Mouse (Mus musculus): ENCODE measurements around the gene 1700061G19Rik. TPM values are rescaled to one million over a fixed set of nuclear protein-coding genes. Genes with fewer than 3 reads are reported as not detected.
A peak's percentile ranks its signal among the peaks of the same experiment; 100 is the strongest.

Gene 1700061G19Rik
- 0.43 and 0.53 TPM in 2 replicates for polyA plus RNA-seq (2015; fragmentation: Nextera tagmentation; extraction: Ambion mirVana)

DNA sequence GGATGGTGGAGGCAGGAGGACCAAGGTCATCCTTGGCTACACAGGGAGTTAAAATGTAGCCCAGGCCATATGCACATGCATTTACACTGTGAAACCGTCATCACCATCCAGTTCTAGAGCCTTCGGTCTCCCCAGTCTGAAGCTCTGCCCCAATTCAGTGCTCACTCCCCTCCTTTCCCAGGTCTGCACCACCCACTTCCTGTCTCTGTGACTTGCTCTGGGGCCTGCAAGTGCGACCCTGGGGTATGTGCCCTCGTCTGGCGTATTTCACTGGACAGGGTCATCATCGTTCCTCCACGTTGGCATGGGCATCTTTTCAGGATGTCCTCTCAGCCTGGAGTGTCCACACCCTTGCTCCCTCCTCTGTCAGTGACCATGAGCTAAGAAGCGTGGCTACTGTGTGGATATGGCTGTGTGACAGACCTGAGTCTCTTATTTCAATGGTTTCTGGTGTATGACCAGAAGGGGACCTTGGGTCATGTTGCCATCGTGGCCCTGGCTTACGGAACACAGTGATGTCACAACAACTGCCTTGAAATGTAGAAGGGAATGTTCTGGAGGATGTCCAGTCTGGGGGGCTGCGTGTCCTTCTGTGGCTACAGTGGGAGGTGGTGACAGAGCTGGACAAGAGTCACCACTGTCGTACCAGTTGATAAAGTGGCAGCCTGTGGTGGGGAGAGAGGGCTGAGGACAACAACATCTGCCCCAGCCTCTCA lies at the start of gene 1700061G19Rik:
1700061G19Rik (plus strand) TSS at position 542 of the 716 bp plus-strand sequence.
- Histone ChIP-seq H3K4me2 (ENCODE audit: low read depth, low read length) (no peak within 1 kb of the TSS), H3K9ac (ENCODE audit: low read length) (no peak within 1 kb of the TSS), H3K4me1 (replicated peaks; ENCODE audit: control insufficient read depth, insufficient read depth, low read length) (no peaks in the 10 kb centered on the region), H3K9me3 (ENCODE audit: control insufficient read depth, low read length) (no peaks in the 10 kb centered on the region), H3K27ac (ENCODE audit: low read length) (no peak within 1 kb of the TSS), H3K4me3 (ENCODE audit: low read length) (no peak within 1 kb of the TSS), H3K27me3 (ENCODE audit: control insufficient read depth, insufficient read depth, low read depth, low read length) (no peaks in the 10 kb centered on the region), H3K36me3 (ENCODE audit: control insufficient read depth, insufficient read depth, low read length) (no peaks in the 10 kb centered on the region)
- WGBS = 71% methylated on average over 12 of the region's 12 CpGs
- no peak for ATAC-seq (ENCODE audit: low read depth)

DNA sequence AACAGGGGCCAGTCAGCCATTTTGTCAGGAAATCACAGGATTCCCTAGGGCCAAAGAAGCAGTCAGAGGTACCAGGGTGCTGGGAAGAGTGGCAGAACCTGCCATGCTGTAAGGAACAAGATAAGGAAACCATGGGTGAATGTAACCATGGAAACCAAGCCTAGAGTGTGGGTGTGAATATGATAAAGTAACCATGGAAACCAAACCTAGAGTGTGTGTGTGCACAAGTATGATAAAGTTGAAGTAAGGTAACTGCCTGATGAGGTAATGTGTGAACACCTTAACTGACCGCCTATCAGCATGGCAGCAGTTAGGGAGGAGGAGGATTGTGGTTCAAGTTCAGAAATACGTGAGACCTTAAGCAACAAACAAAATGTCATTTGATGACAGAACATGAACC lies 48.6 kb upstream of the 1700061G19Rik start:
- ATAC-seq (ENCODE audit: low read depth) = no peak

DNA sequence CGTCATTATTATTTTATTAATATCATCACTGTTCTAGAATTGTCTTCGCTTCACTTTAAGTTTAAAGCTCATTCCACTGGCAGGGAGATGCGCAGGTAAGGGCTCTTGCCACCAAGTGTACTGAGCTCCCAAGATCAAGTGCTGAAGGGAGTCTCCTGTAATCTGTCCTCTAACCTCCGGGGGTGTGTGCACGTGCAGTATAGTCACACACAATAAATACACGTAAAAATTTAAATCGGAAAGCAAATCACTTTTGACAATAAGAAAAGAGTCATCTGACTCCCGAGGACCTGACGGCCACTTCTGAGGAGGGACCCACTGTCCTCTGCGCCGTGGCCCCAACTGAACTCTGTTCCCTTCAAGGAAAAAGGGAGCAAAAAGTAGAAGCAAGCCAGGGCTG lies 46.1 kb upstream of the 1700061G19Rik start:
- Histone ChIP-seq H3K4me1 (replicated peaks; ENCODE audit: control insufficient read depth, insufficient read depth, low read length) (peaks cover 8% of the 10 kb centered on the region; the same call in 1 of the 2 replicates), H3K27me3 (ENCODE audit: control insufficient read depth, insufficient read depth, low read depth, low read length) (peaks cover 3% of the 10 kb centered on the region; the same call in 1 of the 2 replicates), H3K27ac (ENCODE audit: low read length) (no peak overlapping the region), H3K4me3 (ENCODE audit: low read length) (peak overlapping the region; percentile 59), H3K36me3 (ENCODE audit: control insufficient read depth, insufficient read depth, low read length) (no peaks in the 10 kb centered on the region), H3K9me3 (ENCODE audit: control insufficient read depth, low read length) (no peaks in the 10 kb centered on the region), H3K4me2 (ENCODE audit: low read depth, low read length) (0 out of 2 replicates have a peak overlapping the region, but pooled peaks have one; percentile 85), H3K9ac (ENCODE audit: low read length) (peak overlapping the region; percentile 57; the same call in 1 of the 2 replicates)
- WGBS = 31% methylated on average over 11 of the region's 11 CpGs
- ATAC-seq (ENCODE audit: low read depth) = no peak

More for the DNA sequence above, 48.6 kb upstream of the 1700061G19Rik start:
- Histone ChIP-seq H3K4me3 (ENCODE audit: low read length) (no peak overlapping the region), H3K9ac (ENCODE audit: low read length) (no peak overlapping the region), H3K27me3 (ENCODE audit: control insufficient read depth, insufficient read depth, low read depth, low read length) (peaks cover 3% of the 10 kb centered on the region; the same call in 1 of the 2 replicates), H3K4me2 (ENCODE audit: low read depth, low read length) (no peak overlapping the region), H3K9me3 (ENCODE audit: control insufficient read depth, low read length) (no peaks in the 10 kb centered on the region), H3K27ac (ENCODE audit: low read length) (no peak overlapping the region), H3K4me1 (replicated peaks; ENCODE audit: control insufficient read depth, insufficient read depth, low read length) (peaks cover 8% of the 10 kb centered on the region; the same call in 1 of the 2 replicates), H3K36me3 (ENCODE audit: control insufficient read depth, insufficient read depth, low read length) (no peaks in the 10 kb centered on the region)
- 53% methylated on average over 2 of the region's 2 CpGs for WGBS

DNA sequence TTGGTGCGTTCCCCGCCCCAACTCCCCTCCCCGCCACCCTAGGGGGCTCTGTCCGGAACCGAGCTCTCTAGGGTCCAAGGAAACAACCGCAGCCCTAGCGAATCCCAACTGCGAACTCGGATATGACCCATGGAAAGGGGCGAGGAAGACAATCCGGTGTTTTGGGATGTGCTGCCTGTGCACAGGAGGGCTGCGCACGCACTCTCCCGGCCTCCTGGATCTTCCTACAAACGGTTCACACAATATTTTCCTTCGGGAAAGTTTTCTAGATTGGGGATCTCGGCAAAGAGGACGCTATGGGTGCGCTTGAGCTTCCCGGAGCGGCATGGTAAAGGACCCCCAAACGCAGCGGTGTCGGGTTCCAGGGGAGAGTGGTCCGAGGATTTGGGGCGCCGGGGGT lies 45.5 kb upstream of the 1700061G19Rik start:
- H3K9ac ChIP-seq (ENCODE audit: low read length) = peak overlapping the region; percentile 57
- H3K36me3 ChIP-seq (ENCODE audit: control insufficient read depth, insufficient read depth, low read length) = no peaks in the 10 kb centered on the region
- ATAC-seq (ENCODE audit: low read depth) = no peak
- no peaks in the 10 kb centered on the region for H3K9me3 ChIP-seq (ENCODE audit: control insufficient read depth, low read length)
- no peak overlapping the region for H3K27ac ChIP-seq (ENCODE audit: low read length)
- peaks cover 8% of the 10 kb centered on the region; the same call in 1 of the 2 replicates for H3K4me1 ChIP-seq (replicated peaks; ENCODE audit: control insufficient read depth, insufficient read depth, low read length)
- H3K4me3 ChIP-seq (ENCODE audit: low read length) = peak overlapping the region; percentile 59
- peak overlapping the region; percentile 85 for H3K4me2 ChIP-seq (ENCODE audit: low read depth, low read length)
- 2% methylated on average over 27 of the region's 27 CpGs for WGBS
- H3K27me3 ChIP-seq (ENCODE audit: control insufficient read depth, insufficient read depth, low read depth, low read length) = peaks cover 3% of the 10 kb centered on the region; the same call in 1 of the 2 replicates

DNA sequence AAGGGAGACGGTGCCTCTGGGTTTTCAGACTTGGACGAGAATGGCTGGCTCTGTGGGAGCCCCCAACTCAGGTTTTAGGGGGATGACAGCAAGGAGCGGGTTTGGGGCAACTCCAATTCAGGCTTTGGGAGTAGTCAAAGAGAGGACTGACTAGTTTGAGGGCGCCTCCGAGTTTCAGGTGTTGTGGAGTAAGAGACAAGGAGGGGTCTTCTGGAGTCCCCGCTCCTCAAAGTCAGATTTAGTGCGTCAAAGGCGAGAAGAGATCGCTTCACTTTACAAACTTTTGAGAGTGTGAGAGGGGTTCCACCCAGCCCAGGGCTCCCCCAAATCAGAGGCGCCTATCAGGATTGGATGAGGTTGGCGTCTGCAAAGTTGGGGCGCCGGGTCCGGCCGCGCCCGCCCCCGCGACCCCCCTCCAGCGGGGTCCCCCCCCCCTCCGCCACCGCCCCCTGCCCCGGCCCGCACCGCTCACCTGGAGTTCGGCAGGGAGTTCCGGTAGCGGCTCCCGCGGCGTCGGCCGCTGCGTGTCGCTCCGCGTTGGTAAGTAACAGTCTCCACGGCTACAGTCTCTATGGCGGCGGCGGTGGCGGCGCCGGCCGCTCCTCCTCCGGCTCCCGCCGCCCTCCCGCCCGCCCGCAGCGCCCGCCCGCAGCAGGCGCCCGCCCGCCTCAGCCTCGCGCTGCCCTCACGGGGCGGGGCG lies 44.7 kb upstream of the 1700061G19Rik start, which contains the start of gene Rfx2:
Rfx2 (minus strand) TSS at position 603 of the 700 bp plus-strand sequence.
- H3K27me3 ChIP-seq (ENCODE audit: control insufficient read depth, insufficient read depth, low read depth, low read length) = peaks cover 3% of the 10 kb centered on the region; the same call in 1 of the 2 replicates
- no peaks in the 10 kb centered on the region for H3K36me3 ChIP-seq (ENCODE audit: control insufficient read depth, insufficient read depth, low read length)
- WGBS = under 1% methylated on average over 33 of the region's 62 CpGs
- peak within 1 kb of the TSS; percentile 59 for H3K4me3 ChIP-seq (ENCODE audit: low read length)
- H3K4me2 ChIP-seq (ENCODE audit: low read depth, low read length) = peak within 1 kb of the TSS; percentile 85
- no peaks in the 10 kb centered on the region for H3K9me3 ChIP-seq (ENCODE audit: control insufficient read depth, low read length)
- H3K27ac ChIP-seq (ENCODE audit: low read length) = no peak within 1 kb of the TSS
- no peak for ATAC-seq (ENCODE audit: low read depth)
- H3K4me1 ChIP-seq (replicated peaks; ENCODE audit: control insufficient read depth, insufficient read depth, low read length) = peaks cover 8% of the 10 kb centered on the region; the same call in 1 of the 2 replicates
- peak within 1 kb of the TSS; percentile 64 for H3K9ac ChIP-seq (ENCODE audit: low read length)

DNA sequence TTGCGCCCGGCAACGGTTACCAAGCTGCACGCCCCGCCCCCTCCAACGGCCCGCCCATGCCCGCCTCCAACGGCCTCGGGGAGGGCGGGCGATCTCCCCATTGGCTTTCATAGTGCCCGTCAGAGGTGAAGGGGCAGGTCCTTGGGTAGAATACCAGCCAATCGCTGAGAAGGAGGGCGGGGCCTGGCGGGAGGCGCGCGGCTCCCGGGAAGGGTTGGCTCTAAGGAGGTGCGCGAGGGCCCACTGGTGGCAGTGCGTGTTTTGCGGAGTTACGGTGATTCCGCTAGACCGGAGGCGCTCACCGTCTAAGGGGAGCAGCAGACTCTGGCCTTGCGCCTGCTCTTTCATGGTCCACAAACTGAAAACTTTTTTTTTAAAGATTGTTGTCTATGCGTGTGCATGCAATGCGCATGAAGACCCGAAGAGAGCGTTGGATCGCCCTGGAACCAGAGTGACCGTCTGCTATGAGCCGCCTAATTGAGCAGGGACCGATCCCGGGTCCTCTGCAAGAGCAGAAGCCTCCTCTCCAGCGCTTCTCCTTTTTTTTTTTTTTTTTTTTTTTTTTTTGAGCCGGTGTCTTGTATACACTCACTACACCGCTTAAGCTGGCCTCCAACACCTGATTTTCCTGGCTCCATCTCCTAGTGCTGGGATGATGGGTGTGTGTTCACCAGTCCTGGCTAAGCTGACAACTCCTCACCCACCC lies 44.0 kb upstream of the 1700061G19Rik start:
- Histone ChIP-seq H3K36me3 (ENCODE audit: control insufficient read depth, insufficient read depth, low read length) (no peaks in the 10 kb centered on the region), H3K4me2 (ENCODE audit: low read depth, low read length) (peak overlapping the region; percentile 85), H3K4me1 (replicated peaks; ENCODE audit: control insufficient read depth, insufficient read depth, low read length) (peaks cover 8% of the 10 kb centered on the region; the same call in 1 of the 2 replicates), H3K4me3 (ENCODE audit: low read length) (peak overlapping the region; percentile 59), H3K27ac (ENCODE audit: low read length) (no peak overlapping the region), H3K9me3 (ENCODE audit: control insufficient read depth, low read length) (no peaks in the 10 kb centered on the region), H3K27me3 (ENCODE audit: control insufficient read depth, insufficient read depth, low read depth, low read length) (peaks cover 3% of the 10 kb centered on the region; the same call in 1 of the 2 replicates), H3K9ac (ENCODE audit: low read length) (peak overlapping the region; percentile 64)
- WGBS = 0% methylated on average over 41 of the region's 42 CpGs
- ATAC-seq (ENCODE audit: low read depth) = peak; percentile 99

DNA sequence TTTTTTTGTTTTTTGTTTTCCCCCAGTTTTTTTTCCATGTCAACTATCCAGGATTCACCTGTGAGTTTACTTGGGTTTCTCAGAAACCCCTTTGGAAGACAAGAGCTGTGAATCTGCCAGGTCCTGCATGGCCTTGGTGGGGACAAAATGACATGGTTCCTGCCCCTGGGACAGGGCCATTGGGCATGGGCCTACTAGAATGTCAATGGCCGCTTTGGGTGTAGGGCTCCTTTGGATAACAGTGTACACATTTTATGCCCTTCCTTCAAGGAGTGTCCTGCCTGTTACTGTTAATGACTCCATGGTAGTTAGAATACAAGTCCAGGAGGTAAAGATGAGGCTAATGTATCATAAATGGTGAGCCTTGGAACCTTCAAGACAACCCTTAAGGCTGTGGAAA lies 42.4 kb upstream of the 1700061G19Rik start:
- H3K4me3 ChIP-seq (ENCODE audit: low read length) = no peak overlapping the region
- H3K27ac ChIP-seq (ENCODE audit: low read length) = no peak overlapping the region
- no peak overlapping the region for H3K4me2 ChIP-seq (ENCODE audit: low read depth, low read length)
- H3K9ac ChIP-seq (ENCODE audit: low read length) = no peak overlapping the region
- H3K36me3 ChIP-seq (ENCODE audit: control insufficient read depth, insufficient read depth, low read length) = no peaks in the 10 kb centered on the region
- peaks cover 8% of the 10 kb centered on the region; the same call in 1 of the 2 replicates for H3K4me1 ChIP-seq (replicated peaks; ENCODE audit: control insufficient read depth, insufficient read depth, low read length)
- H3K9me3 ChIP-seq (ENCODE audit: control insufficient read depth, low read length) = no peaks in the 10 kb centered on the region
- 84% methylated on average over 1 of the region's 1 CpGs for WGBS
- peaks cover 3% of the 10 kb centered on the region; the same call in 1 of the 2 replicates for H3K27me3 ChIP-seq (ENCODE audit: control insufficient read depth, insufficient read depth, low read depth, low read length)
- ATAC-seq (ENCODE audit: low read depth) = no peak

DNA sequence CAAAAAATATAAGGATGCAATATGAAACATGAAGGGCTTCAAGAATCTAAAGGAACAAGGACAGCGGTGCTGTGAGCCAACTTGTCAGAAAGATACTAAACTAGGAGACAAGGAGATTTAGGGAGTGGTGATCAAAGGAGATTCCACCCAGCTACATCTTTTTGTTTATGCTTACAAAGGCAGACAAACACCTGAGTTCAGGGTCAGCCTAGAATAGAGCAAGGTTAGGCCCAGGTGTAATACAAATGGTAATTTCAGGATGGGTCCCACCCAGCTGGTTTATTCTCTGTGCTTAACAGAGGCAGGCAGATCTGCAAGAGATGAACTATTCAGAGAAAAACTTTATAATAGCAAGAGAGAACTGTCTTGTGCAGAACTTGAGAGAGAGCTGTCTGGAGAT lies 41.9 kb upstream of the 1700061G19Rik start:
- no peak overlapping the region for H3K27ac ChIP-seq (ENCODE audit: low read length)
- H3K4me2 ChIP-seq (ENCODE audit: low read depth, low read length) = no peak overlapping the region
- ATAC-seq (ENCODE audit: low read depth) = no peak
- no peaks in the 10 kb centered on the region for H3K36me3 ChIP-seq (ENCODE audit: control insufficient read depth, insufficient read depth, low read length)
- no peak overlapping the region for H3K9ac ChIP-seq (ENCODE audit: low read length)
- peaks cover 3% of the 10 kb centered on the region; the same call in 1 of the 2 replicates for H3K27me3 ChIP-seq (ENCODE audit: control insufficient read depth, insufficient read depth, low read depth, low read length)
- WGBS = 93% methylated on average over 1 of the region's 1 CpGs
- H3K4me3 ChIP-seq (ENCODE audit: low read length) = no peak overlapping the region
- H3K9me3 ChIP-seq (ENCODE audit: control insufficient read depth, low read length) = no peaks in the 10 kb centered on the region
- H3K4me1 ChIP-seq (replicated peaks; ENCODE audit: control insufficient read depth, insufficient read depth, low read length) = peaks cover 8% of the 10 kb centered on the region; the same call in 1 of the 2 replicates

All from lung, embryonic 16.5 days (tissue).